Mouse (Mus musculus) gastrocnemius, postnatal 25 days (tissue): ENCODE results near the gene Mrpl12. TPM values are rescaled to one million over a fixed set of nuclear protein-coding genes. Genes with fewer than 3 reads are reported as not detected.
"Not testable (repeated sequence)": the region's sequence is repeated elsewhere in the genome, so short reads cannot be mapped to it uniquely, and the experiment has no call there.

Source experiments
- DNase-seq: peaks from one replicate; pipeline ENCODE4 v3.0.0; 2022
- total RNA-seq, 2 experiments: library from RNA; stranded (reverse); gene quantifications; 1 replicate in 1 of 2; 2 replicates in 1 of 2; pipeline ENCODE4 v1.2.3; 2021

Gene Mrpl12
- total RNA-seq, 2 experiments from 2014 or later = 156 to 166 TPM

GRCm38 (mm10) chr11:120508290-120508870 lies 24.0 kb downstream of the Mrpl12 start:
- no peak for DNase-seq

- DNase-seq = no peak
These were observed 25.5 kb downstream of the Mrpl12 start for GRCm38 (mm10) chr11:120509940-120510339.

GRCm38 (mm10) chr11:120510375-120511030 lies 26.1 kb downstream of the Mrpl12 start:
- DNase-seq = no peak

GRCm38 (mm10) chr11:120512790-120513453 lies 28.5 kb downstream of the Mrpl12 start:
- DNase-seq = no peak

- not testable (repeated sequence) for DNase-seq
These were observed 29.8 kb downstream of the Mrpl12 start for GRCm38 (mm10) chr11:120514262-120514661.

- DNase-seq = peak; percentile 81
These were observed 31.2 kb downstream of the Mrpl12 start for GRCm38 (mm10) chr11:120515611-120516010.

- no peak for DNase-seq
These were observed 32.7 kb downstream of the Mrpl12 start for GRCm38 (mm10) chr11:120517147-120517546.

- peak; percentile 66 for DNase-seq
These were observed 33.6 kb downstream of the Mrpl12 start for GRCm38 (mm10) chr11:120518027-120518426.

GRCm38 (mm10) chr11:120518558-120518957 lies 34.1 kb downstream of the Mrpl12 start:
- no peak for DNase-seq

- DNase-seq = peak; percentile 68
These were observed 35.3 kb downstream of the Mrpl12 start for GRCm38 (mm10) chr11:120519738-120520137.

GRCm38 (mm10) chr11:120520498-120520897 lies 36.1 kb downstream of the Mrpl12 start:
- DNase-seq = no peak

GRCm38 (mm10) chr11:120520967-120521540 lies 36.6 kb downstream of the Mrpl12 start:
- DNase-seq = peak; percentile 82

GRCm38 (mm10) chr11:120522581-120522980 lies 38.2 kb downstream of the Mrpl12 start:
- no peak for DNase-seq

- no peak for DNase-seq
These were observed 41.5 kb downstream of the Mrpl12 start for GRCm38 (mm10) chr11:120525959-120526358.

GRCm38 (mm10) chr11:120527690-120528354 lies 43.4 kb downstream of the Mrpl12 start:
- DNase-seq = no peak

- no peak for DNase-seq
These were observed 44.5 kb downstream of the Mrpl12 start for GRCm38 (mm10) chr11:120528903-120529302.

GRCm38 (mm10) chr11:120530085-120530964 lies 45.9 kb downstream of the Mrpl12 start, which contains the start of gene Gcgr:
Gene Gcgr (plus strand): TSS chr11:120530699.
- no peak for DNase-seq

GRCm38 (mm10) chr11:120531646-120532045 lies 47.2 kb downstream of the Mrpl12 start:
- no peak for DNase-seq

GRCm38 (mm10) chr11:120534093-120534492 lies 49.7 kb downstream of the Mrpl12 start:
- DNase-seq = no peak

- DNase-seq = no peak
These were observed 50.7 kb downstream of the Mrpl12 start for GRCm38 (mm10) chr11:120535145-120535544.

- no peak for DNase-seq
These were observed 51.4 kb downstream of the Mrpl12 start for GRCm38 (mm10) chr11:120535804-120536203.
